Mouse (Mus musculus): Measurements from ENCODE around the gene Fkbp10.

- TF ChIP-seq CTCF (IDR thresholded peaks at IDR 0.05; ENCODE audit: low read depth, low read length) (no peak; the same call in 1 of the 2 replicates), POLR2AphosphoS5 (IDR thresholded peaks at IDR 0.05; ENCODE audit: insufficient replicate concordance, low read depth, low read length) (no peak), GATA1 (IDR thresholded peaks at IDR 0.05; ENCODE audit: borderline replicate concordance, low read length) (no peak), TAL1 (conservative IDR thresholded peaks at IDR 0.05; ENCODE audit: low read depth, low read length) (no peak)
Measured at GRCm38 (mm10) chr11:100409686-100410085, 5.8 kb upstream of the Fkbp10 start.
